Mouse (Mus musculus) heart, postnatal 0 days (tissue): ENCODE results near the gene Arnt. TPM values are rescaled to one million over a fixed set of nuclear protein-coding genes. Genes with fewer than 3 reads are reported as not detected.

Source experiments
- ATAC-seq: fragments of 200-750 bp; cut with Nextera tagmentation; 2 replicates; pipeline ENCODE4 v1.8.0; 2017; ENCODE audit warnings: low read depth, moderate number of reproducible peaks, moderate library complexity; ENCODE audit not compliant: insufficient read depth
- DNase-seq: peaks from one replicate; pipeline ENCODE4 v3.0.0-alpha.2; 2016; ENCODE audit warnings: low spot score
- H3K27ac ChIP-seq: fragments of 300-500 bp; sonication (generic); 2 replicates; pipeline ENCODE4 v1.5.1; 2014; ENCODE audit warnings: low read depth, mild to moderate bottlenecking
- H3K27me3 ChIP-seq: fragments of 300-500 bp; sonication (generic); 2 replicates; pipeline ENCODE4 v1.6.1; 2014; ENCODE audit warnings: low read length, mixed read lengths; ENCODE audit not compliant: control insufficient read depth, insufficient read depth
- H3K36me3 ChIP-seq: fragments of 300-500 bp; sonication (generic); replicated peaks from 2 replicates; pipeline ENCODE4 v1.6.1; 2014; ENCODE audit warnings: low read length, mixed read lengths; ENCODE audit not compliant: control insufficient read depth, insufficient read depth
- H3K4me1 ChIP-seq: fragments of 300-500 bp; sonication (generic); 2 replicates; pipeline ENCODE4 v1.6.1; 2014; ENCODE audit warnings: antibody characterized with exemption; ENCODE audit not compliant: control insufficient read depth, insufficient read depth
- H3K4me2 ChIP-seq: fragments of 300-500 bp; sonication (generic); 2 replicates; pipeline ENCODE4 v1.6.1; 2014; ENCODE audit warnings: low read depth, mild to moderate bottlenecking, low read length, moderate library complexity
- H3K4me3 ChIP-seq: fragments of 300-500 bp; sonication (generic); 2 replicates; pipeline ENCODE4 v1.5.1; 2014; ENCODE audit warnings: low read depth, low read length
- H3K9ac ChIP-seq: fragments of 300-500 bp; sonication (generic); replicated peaks from 2 replicates; pipeline ENCODE4 v1.6.1; 2014; ENCODE audit warnings: low read depth, low read length, mixed read lengths
- H3K9me3 ChIP-seq: fragments of 300-500 bp; sonication (generic); replicated peaks from 2 replicates; pipeline ENCODE4 v1.6.1; 2016; ENCODE audit warnings: low read length; ENCODE audit not compliant: control insufficient read depth
- CTCF ChIP-seq: IDR thresholded peaks from 2 replicates; pipeline ENCODE4 v1.5.1; 2016; ENCODE audit warnings: antibody characterized with exemption, control low read depth, low read depth
- EP300 ChIP-seq: IDR thresholded peaks from 2 replicates; pipeline ENCODE4 v1.6.1; 2016; ENCODE audit warnings: antibody characterized with exemption, low read depth
- WGBS: fragments of 180-500 bp; shearing (Covaris S2); extraction: QIAGEN DNeasy Blood & Tissue Kit; methylation state at CpG from one replicate; pipeline ENCODE4 v1.1.7; 2014; 5-methylcytosine and 5-hydroxymethylcytosine counted together
- polyA plus RNA-seq: library from polyadenylated mRNA; unstranded; fragments of >200 nt; fragmentation: Nextera tagmentation; extraction: Ambion mirVana; gene quantifications from 2 replicates; pipeline ENCODE4 v1.2.1, GENCODE M21; 2015
- total RNA-seq: library from RNA; depleted of rRNA; stranded (reverse); fragments of >200 nt; gene quantifications from 2 replicates; pipeline ENCODE4 v1.2.3, GENCODE M21; 2014; ENCODE audit warnings: low replicate concordance

Gene Arnt
- total and polyA plus RNA-seq, 2 experiments from 2014 or later, result 22.4 to 23.0 TPM

DNA sequence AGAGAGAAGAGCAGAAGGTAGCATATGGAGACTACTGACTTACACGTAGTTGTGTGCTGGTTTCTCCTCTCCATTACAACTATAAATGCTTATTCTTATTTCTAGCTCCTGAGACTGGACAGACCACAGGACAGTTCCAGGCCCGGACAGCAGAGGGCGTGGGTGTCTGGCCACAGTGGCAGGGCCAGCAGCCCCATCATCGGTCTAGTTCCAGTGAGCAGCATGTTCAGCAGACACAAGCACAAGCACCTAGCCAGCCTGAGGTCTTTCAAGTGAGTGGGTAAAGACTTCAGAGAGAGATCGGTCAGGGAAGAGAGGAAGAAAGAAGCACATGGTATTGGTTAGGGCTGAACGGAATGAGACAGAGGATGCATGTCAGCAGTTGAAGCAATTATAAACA, 60.2 kb downstream of the Arnt start:
- Histone ChIP-seq H3K27ac (no peak overlapping the region), H3K9ac (no peak overlapping the region), H3K4me3 (no peak overlapping the region), H3K4me2 (no peak overlapping the region), H3K36me3 (peaks cover 73% of the 10 kb centered on the region), H3K4me1 (peaks cover 11% of the 10 kb centered on the region), H3K27me3 (no peaks in the 10 kb centered on the region), H3K9me3 (no peaks in the 10 kb centered on the region)
- no peak for ATAC-seq
- whole genome bisulfite sequencing, result 66% methylated on average over 6 of the region's 6 CpGs
- TF ChIP-seq CTCF, result peak; percentile 61
- no peak for TF ChIP-seq EP300
- DNase-seq, result peak; percentile 19

DNA sequence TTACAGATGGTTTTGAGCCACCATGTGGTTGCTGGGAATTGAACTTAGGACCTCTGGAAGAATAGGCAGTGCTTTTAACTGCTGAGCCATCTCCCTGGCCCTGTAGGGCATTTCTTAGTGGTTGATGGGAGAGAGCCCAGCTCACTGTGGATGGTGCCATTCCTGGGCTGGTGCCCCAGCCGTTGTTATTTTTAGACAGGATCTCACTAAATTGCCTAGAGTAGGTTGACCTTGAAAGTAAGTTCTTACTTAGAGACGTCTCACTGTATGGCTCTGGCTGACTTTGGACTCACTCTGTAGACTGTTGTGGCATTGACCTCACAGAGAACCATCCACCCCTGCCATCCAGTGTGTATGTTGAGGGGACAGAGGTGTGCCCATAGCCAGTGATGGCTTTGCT, 64.0 kb downstream of the Arnt start:
- Histone ChIP-seq H3K9me3 (no peaks in the 10 kb centered on the region), H3K4me3 (no peak overlapping the region), H3K27me3 (no peaks in the 10 kb centered on the region), H3K36me3 (peaks cover 46% of the 10 kb centered on the region), H3K4me2 (no peak overlapping the region; the same call in 1 of the 2 replicates), H3K27ac (peak overlapping the region; percentile 65), H3K4me1 (peaks cover 11% of the 10 kb centered on the region), H3K9ac (no peak overlapping the region)
- TF ChIP-seq EP300 (no peak), CTCF (no peak)
- peak; percentile 73 for ATAC-seq
- 35% methylated on average over 2 of the region's 2 CpGs for WGBS
- peak; percentile 28 for DNase-seq

DNA sequence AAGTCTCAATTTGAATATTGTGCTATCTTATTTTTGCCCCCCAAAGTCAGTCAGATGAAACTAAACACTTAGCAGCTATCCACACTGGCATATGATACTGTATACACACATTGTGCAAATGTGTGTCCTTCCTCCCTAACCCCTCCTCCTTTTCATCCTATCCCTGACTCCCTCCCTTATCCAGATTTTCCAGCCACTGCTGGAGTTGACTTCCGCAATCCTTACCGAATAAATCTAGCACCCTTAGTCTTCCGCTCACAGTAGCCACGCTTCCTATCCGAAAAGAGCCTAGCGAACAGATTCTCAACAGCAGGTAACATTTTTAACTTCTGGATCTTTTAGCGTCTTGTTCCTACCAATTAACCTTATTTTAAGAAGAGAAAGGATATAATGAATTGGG, 64.8 kb downstream of the Arnt start, which contains the start of gene Ctsk:
Ctsk (plus strand) TSS at position 233 of the 400 bp plus-strand sequence.
- peaks cover 11% of the 10 kb centered on the region for H3K4me1 ChIP-seq
- H3K36me3 ChIP-seq, result peaks cover 38% of the 10 kb centered on the region
- H3K9me3 ChIP-seq, result no peaks in the 10 kb centered on the region
- H3K27me3 ChIP-seq, result no peaks in the 10 kb centered on the region
- no peak for TF ChIP-seq CTCF
- TF ChIP-seq EP300, result no peak
- ATAC-seq (peak; percentile 59; the same call in 1 of the 2 replicates), DNase-seq (peak; percentile 55)
- H3K9ac ChIP-seq, result no peak within 1 kb of the TSS
- peak within 1 kb of the TSS; percentile 65 for H3K27ac ChIP-seq
- peak within 1 kb of the TSS; percentile 35 for H3K4me3 ChIP-seq
- 56% methylated on average over 7 of the region's 7 CpGs for WGBS
- H3K4me2 ChIP-seq, result peak within 1 kb of the TSS; percentile 40

DNA sequence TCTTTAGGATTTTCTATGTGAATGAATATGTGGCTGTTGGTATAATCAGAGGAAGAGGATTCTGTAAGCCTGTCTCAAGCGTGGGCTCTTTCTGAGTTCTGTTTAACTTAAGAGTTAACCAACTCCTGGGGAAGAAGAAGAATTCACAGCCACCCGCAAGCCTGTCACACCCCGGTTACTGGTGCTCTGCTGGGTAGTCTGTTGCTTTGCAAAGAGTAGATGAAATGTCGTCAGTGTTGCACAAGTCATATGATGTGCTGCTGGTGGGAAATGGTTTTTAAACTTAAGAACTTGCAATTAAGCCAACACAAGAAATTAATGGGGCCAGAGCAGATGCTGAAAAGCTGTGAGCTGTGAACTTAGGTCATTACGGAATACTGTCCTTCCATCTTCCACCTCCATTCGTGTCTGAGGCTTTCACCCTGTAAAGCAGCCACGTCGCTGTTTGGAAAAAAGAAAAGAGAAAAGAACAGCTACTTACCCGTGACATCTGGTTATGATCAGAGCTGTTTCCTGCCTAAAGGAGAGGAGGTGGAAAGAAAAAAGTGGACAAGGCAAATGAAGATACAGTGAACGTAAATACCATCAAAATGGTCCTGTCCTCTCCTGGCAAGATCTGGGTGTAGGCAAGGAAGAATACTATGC, 65.4 kb downstream of the Arnt start:
- H3K4me2 ChIP-seq, result peak overlapping the region; percentile 40
- no peak for DNase-seq
- no peak for ATAC-seq
- H3K9ac ChIP-seq, result no peak overlapping the region
- peaks cover 33% of the 10 kb centered on the region for H3K36me3 ChIP-seq
- peaks cover 11% of the 10 kb centered on the region for H3K4me1 ChIP-seq
- 39% methylated on average over 10 of the region's 10 CpGs for WGBS
- TF ChIP-seq CTCF, result no peak
- no peak for TF ChIP-seq EP300
- peak overlapping the region; percentile 35 for H3K4me3 ChIP-seq
- no peaks in the 10 kb centered on the region for H3K9me3 ChIP-seq
- H3K27me3 ChIP-seq, result no peaks in the 10 kb centered on the region
- peak overlapping the region; percentile 65 for H3K27ac ChIP-seq

DNA sequence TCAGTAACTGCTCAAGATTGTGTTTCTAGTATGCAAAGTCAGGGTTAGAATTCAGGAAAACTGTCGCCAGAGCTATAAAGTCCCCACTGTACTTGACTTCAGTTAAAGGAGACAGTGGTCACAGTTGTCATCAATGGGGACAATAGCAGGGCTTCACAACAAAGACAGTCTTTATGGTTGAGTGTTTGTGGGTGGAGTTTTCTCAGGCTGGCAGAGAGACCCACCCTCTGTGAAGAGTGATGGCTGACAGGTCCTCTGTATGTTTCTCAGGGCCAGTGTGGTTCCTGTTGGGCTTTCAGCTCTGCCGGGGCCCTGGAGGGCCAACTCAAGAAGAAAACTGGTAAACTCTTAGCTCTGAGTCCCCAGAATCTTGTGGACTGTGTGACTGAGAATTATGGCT, 68.1 kb downstream of the Arnt start:
- 70% methylated on average over 2 of the region's 2 CpGs for WGBS
- H3K4me3 ChIP-seq, result no peak overlapping the region
- peaks cover 10% of the 10 kb centered on the region; the same call in 1 of the 2 replicates for H3K36me3 ChIP-seq
- peaks cover 11% of the 10 kb centered on the region for H3K4me1 ChIP-seq
- no peak overlapping the region for H3K9ac ChIP-seq
- no peak overlapping the region for H3K27ac ChIP-seq
- TF ChIP-seq CTCF (no peak), EP300 (no peak)
- no peaks in the 10 kb centered on the region for H3K27me3 ChIP-seq
- DNase-seq (no peak), ATAC-seq (no peak)
- H3K4me2 ChIP-seq, result no peak overlapping the region
- H3K9me3 ChIP-seq, result no peaks in the 10 kb centered on the region

DNA sequence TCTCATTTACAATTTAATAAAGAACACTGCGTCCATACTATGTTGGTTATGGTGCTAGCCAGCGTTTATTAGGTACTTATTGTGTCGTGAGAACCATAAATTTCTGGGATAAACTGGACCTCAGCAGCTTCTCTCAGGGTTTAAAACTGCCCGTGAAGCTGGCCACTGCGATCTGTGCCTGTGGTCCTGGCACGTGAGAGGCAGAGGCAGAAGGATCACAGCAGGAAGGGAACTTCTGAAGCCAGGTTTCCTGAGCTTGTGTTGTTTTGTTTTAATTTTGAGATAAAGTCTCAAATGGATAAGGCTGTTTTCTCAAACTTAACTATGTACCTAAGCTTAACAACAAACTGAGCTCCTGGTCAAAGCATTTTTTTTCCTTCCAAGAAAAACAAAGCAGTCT, 75.2 kb downstream of the Arnt start:
- H3K9ac ChIP-seq, result no peak overlapping the region
- no peaks in the 10 kb centered on the region for H3K36me3 ChIP-seq
- no peak for DNase-seq
- WGBS, result 51% methylated on average over 6 of the region's 6 CpGs
- TF ChIP-seq EP300 (no peak), CTCF (no peak)
- H3K4me3 ChIP-seq, result no peak overlapping the region
- ATAC-seq, result no peak
- no peaks in the 10 kb centered on the region for H3K27me3 ChIP-seq
- no peaks in the 10 kb centered on the region for H3K4me1 ChIP-seq
- H3K4me2 ChIP-seq, result no peak overlapping the region
- H3K9me3 ChIP-seq, result no peaks in the 10 kb centered on the region
- H3K27ac ChIP-seq, result no peak overlapping the region
